Mouse (Mus musculus): ENCODE measurements at regions not wholly inside any gene's neighbourhood (a gene's known extent, or its start where the extent isn't known, plus 50 kb on each side); places are given as distances from the start of the nearest gene placed in this dataset.
A peak's percentile ranks its signal among the peaks of the same experiment; 100 is the strongest.

DNA sequence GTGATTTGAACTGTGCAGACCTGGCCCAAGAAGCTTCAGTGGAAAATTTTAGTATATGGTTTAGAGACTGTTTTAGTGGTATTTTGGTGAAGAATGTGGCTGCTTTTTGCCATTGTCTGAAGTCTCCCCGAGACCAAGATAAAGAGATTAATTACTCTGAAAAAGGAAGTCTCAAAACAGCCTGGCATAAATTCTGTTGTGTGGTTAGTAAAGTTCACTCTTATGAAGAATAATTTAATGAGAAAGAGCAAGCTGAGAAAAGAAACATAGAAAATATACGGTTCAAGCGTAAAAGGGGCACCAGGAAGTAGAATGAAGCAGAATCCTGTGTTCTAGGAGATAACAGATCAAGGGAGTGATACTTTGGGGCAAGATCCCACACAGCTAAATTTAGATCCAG is 144.0 kb upstream of the Palmd start:
- H3K36me3 ChIP-seq (ENCODE audit: control insufficient read depth, insufficient read depth, low read length), result no peaks in the 10 kb centered on the region
- H3K4me3 ChIP-seq (ENCODE audit: control insufficient read depth in 1 of 2, insufficient read depth in 1 of 2, low read depth in 1 of 2, low read length in 2 of 2), result no peak overlapping the region
- no peak overlapping the region for H3K9ac ChIP-seq (ENCODE audit: low read length)
- H3K4me1 ChIP-seq (ENCODE audit: control insufficient read depth in 2 of 2, insufficient read depth in 2 of 2, low read length in 2 of 2), result no peaks in the 10 kb centered on the region
- no peak for ATAC-seq (ENCODE audit: insufficient number of reproducible peaks, insufficient read depth, low FRiP score, low read depth)
- H3K4me2 ChIP-seq (ENCODE audit: low read length), result no peak overlapping the region
- H3K27ac ChIP-seq (replicated peaks in 1 of 2; ENCODE audit: control insufficient read depth in 1 of 2, insufficient read depth in 1 of 2, low read depth in 2 of 2, low read length in 2 of 2), result no peak overlapping the region
- 77% methylated on average over 3 of the region's 3 CpGs for WGBS
- H3K27me3 ChIP-seq (ENCODE audit: control insufficient read depth, insufficient read depth, low read length), result no peaks in the 10 kb centered on the region
- H3K9me3 ChIP-seq (ENCODE audit: control insufficient read depth, low read length), result no peaks in the 10 kb centered on the region

DNA sequence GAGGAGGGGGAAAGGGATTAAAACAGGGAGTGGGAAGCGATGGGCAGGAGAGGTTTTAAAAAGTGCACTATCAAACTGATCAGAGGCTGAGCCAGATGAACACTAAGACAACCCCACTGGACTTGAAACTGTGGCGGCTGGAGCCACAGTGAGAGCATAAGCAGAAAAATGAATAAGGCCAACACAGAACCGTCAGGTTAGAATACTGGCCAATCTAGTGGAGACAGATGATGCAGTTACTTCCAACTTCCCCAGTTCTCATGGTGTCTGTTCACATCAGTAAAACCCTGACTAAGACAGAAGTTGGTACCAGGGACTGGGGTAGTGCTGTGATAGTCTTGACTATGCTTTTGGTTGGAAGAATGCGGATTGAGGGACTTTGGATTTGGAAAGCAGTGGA is 143.5 kb upstream of the Palmd start:
- no peaks in the 10 kb centered on the region for H3K9me3 ChIP-seq (ENCODE audit: control insufficient read depth, low read length)
- no peaks in the 10 kb centered on the region for H3K36me3 ChIP-seq (ENCODE audit: control insufficient read depth, insufficient read depth, low read length)
- H3K4me2 ChIP-seq (ENCODE audit: low read length), result no peak overlapping the region
- H3K4me1 ChIP-seq (ENCODE audit: control insufficient read depth in 2 of 2, insufficient read depth in 2 of 2, low read length in 2 of 2), result no peaks in the 10 kb centered on the region
- H3K4me3 ChIP-seq (ENCODE audit: control insufficient read depth in 1 of 2, insufficient read depth in 1 of 2, low read depth in 1 of 2, low read length in 2 of 2), result no peak overlapping the region
- no peaks in the 10 kb centered on the region for H3K27me3 ChIP-seq (ENCODE audit: control insufficient read depth, insufficient read depth, low read length)
- WGBS, result 84% methylated on average over 4 of the region's 4 CpGs
- H3K27ac ChIP-seq (replicated peaks in 1 of 2; ENCODE audit: control insufficient read depth in 1 of 2, insufficient read depth in 1 of 2, low read depth in 2 of 2, low read length in 2 of 2), result no peak overlapping the region
- ATAC-seq (ENCODE audit: insufficient number of reproducible peaks, insufficient read depth, low FRiP score, low read depth), result no peak
- H3K9ac ChIP-seq (ENCODE audit: low read length), result no peak overlapping the region

DNA sequence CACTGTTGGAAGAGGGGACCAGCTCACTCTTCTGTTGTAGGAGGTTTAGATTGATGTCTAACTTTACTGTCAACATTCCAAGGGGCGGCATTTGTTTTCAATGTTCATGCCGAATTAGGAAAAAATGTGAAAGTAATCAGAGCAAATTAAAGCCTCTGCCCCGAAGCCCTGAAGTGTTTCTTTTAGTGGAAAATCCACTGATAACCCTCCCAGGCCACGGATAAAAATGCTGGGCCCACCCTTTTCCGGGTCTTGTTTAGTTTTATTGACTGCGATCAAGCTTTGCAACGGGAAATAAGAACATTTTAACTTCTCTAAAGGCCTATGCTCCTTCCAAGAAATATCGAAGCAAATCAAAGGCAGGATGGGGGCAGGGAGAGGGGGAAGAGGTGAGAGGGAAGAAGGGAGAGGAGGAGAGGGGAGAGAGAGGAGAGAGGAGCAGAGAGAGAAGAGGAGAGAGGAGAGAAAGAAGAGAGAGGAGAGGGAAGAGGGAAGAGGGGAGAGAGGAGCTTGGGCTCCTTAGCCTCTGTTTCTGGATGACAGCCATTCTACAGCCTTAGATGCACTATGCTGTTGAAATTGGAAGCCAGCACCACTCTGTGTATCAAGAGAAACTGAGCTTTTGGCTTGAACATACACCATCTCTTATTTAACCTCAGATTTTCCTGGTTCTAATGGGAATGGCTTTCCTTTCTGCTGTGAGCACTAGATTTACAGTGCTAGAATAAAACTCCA is 140.3 kb upstream of the Palmd start:
- H3K9me3 ChIP-seq (ENCODE audit: control insufficient read depth, low read length), result no peaks in the 10 kb centered on the region
- no peak for ATAC-seq (ENCODE audit: insufficient number of reproducible peaks, insufficient read depth, low FRiP score, low read depth)
- no peaks in the 10 kb centered on the region for H3K27me3 ChIP-seq (ENCODE audit: control insufficient read depth, insufficient read depth, low read length)
- H3K4me2 ChIP-seq (ENCODE audit: low read length), result no peak overlapping the region
- H3K9ac ChIP-seq (ENCODE audit: low read length), result no peak overlapping the region
- H3K27ac ChIP-seq (replicated peaks in 1 of 2; ENCODE audit: control insufficient read depth in 1 of 2, insufficient read depth in 1 of 2, low read depth in 2 of 2, low read length in 2 of 2), result peak overlapping the region in 1 of 2 experiments; percentile 2; a peak in 1 of 4 replicates
- H3K4me1 ChIP-seq (ENCODE audit: control insufficient read depth in 2 of 2, insufficient read depth in 2 of 2, low read length in 2 of 2), result no peaks in the 10 kb centered on the region
- H3K36me3 ChIP-seq (ENCODE audit: control insufficient read depth, insufficient read depth, low read length), result no peaks in the 10 kb centered on the region
- WGBS, result 62% methylated on average over 8 of the region's 8 CpGs
- H3K4me3 ChIP-seq (ENCODE audit: control insufficient read depth in 1 of 2, insufficient read depth in 1 of 2, low read depth in 1 of 2, low read length in 2 of 2), result no peak overlapping the region

DNA sequence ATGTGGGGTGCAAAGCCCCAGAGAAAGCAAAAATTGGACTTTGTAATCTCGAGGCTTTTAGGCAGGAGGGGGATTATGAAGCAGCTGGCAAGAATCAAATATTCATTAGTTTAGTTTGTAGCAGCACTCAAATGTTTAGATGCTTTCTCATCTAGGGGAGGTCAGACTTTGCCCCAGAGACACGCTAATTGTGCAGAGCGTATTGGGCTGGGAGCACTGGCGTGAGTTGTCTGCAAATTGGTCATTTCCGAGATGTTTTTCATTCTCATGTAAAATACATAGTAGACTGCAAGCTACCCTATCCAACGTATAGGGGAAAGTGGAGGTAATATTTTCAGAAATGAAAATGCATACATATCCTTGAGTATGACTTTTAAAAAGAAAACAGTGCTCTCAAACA is 139.2 kb upstream of the Palmd start:
- Histone ChIP-seq H3K9ac (ENCODE audit: low read length) (no peak overlapping the region), H3K27ac (replicated peaks in 1 of 2; ENCODE audit: control insufficient read depth in 1 of 2, insufficient read depth in 1 of 2, low read depth in 2 of 2, low read length in 2 of 2) (no peak overlapping the region), H3K4me1 (ENCODE audit: control insufficient read depth in 2 of 2, insufficient read depth in 2 of 2, low read length in 2 of 2) (no peaks in the 10 kb centered on the region), H3K27me3 (ENCODE audit: control insufficient read depth, insufficient read depth, low read length) (no peaks in the 10 kb centered on the region), H3K36me3 (ENCODE audit: control insufficient read depth, insufficient read depth, low read length) (no peaks in the 10 kb centered on the region), H3K4me3 (ENCODE audit: control insufficient read depth in 1 of 2, insufficient read depth in 1 of 2, low read depth in 1 of 2, low read length in 2 of 2) (no peak overlapping the region), H3K4me2 (ENCODE audit: low read length) (no peak overlapping the region), H3K9me3 (ENCODE audit: control insufficient read depth, low read length) (no peaks in the 10 kb centered on the region)
- no peak for ATAC-seq (ENCODE audit: insufficient number of reproducible peaks, insufficient read depth, low FRiP score, low read depth)
- WGBS, result 80% methylated on average over 6 of the region's 6 CpGs

DNA sequence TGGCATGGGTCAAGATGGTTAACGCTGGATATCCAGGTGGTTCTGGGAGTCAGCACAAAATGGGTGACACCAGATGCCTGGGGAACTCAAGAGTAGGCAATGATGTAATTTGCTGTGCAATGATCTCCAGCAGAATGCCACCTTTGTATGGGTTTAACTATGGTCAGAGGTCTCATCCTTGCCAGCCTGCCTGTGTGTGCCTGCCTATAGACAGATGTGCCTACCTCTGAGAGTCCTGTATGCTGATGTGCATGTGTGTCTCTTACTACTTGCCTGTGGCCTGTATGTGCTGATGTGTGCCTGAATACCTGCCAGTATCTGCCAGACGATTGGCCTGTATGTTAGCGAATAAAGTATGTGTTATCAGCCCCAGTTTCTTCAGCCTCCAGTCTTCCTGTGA is 138.6 kb upstream of the Palmd start:
- ATAC-seq (ENCODE audit: insufficient number of reproducible peaks, insufficient read depth, low FRiP score, low read depth), result no peak
- Histone ChIP-seq H3K9me3 (ENCODE audit: control insufficient read depth, low read length) (no peaks in the 10 kb centered on the region), H3K36me3 (ENCODE audit: control insufficient read depth, insufficient read depth, low read length) (no peaks in the 10 kb centered on the region), H3K4me1 (ENCODE audit: control insufficient read depth in 2 of 2, insufficient read depth in 2 of 2, low read length in 2 of 2) (no peaks in the 10 kb centered on the region), H3K4me2 (ENCODE audit: low read length) (no peak overlapping the region), H3K27me3 (ENCODE audit: control insufficient read depth, insufficient read depth, low read length) (no peaks in the 10 kb centered on the region), H3K9ac (ENCODE audit: low read length) (no peak overlapping the region), H3K27ac (replicated peaks in 1 of 2; ENCODE audit: control insufficient read depth in 1 of 2, insufficient read depth in 1 of 2, low read depth in 2 of 2, low read length in 2 of 2) (no peak overlapping the region), H3K4me3 (ENCODE audit: control insufficient read depth in 1 of 2, insufficient read depth in 1 of 2, low read depth in 1 of 2, low read length in 2 of 2) (no peak overlapping the region)
- WGBS, result 75% methylated on average over 3 of the region's 3 CpGs

DNA sequence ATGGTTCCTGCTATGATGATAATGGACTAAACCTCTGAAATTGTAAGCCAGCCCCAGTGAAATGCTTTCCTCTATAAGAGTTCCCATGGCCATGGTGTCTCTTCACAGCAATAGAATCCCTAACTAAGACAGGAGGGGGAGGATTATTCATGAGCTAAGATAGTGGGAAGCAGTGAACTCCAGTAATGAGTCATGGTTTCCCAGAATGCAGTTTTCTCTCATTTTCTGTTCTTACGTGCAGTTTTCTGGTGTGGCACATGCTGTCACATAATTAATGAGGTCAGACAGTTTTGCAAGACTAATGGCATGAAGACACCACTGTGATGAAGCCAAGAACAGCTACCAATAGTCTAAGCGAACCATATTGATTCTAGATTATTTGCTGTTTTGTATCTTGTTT is 118.9 kb upstream of the Palmd start:
- Histone ChIP-seq H3K4me2 (ENCODE audit: low read length) (no peak overlapping the region), H3K4me3 (ENCODE audit: control insufficient read depth in 1 of 2, insufficient read depth in 1 of 2, low read depth in 1 of 2, low read length in 2 of 2) (no peak overlapping the region), H3K4me1 (ENCODE audit: control insufficient read depth in 2 of 2, insufficient read depth in 2 of 2, low read length in 2 of 2) (no peaks in the 10 kb centered on the region), H3K27ac (replicated peaks in 1 of 2; ENCODE audit: control insufficient read depth in 1 of 2, insufficient read depth in 1 of 2, low read depth in 2 of 2, low read length in 2 of 2) (no peak overlapping the region), H3K36me3 (ENCODE audit: control insufficient read depth, insufficient read depth, low read length) (no peaks in the 10 kb centered on the region), H3K9me3 (ENCODE audit: control insufficient read depth, low read length) (no peaks in the 10 kb centered on the region), H3K9ac (ENCODE audit: low read length) (no peak overlapping the region), H3K27me3 (ENCODE audit: control insufficient read depth, insufficient read depth, low read length) (no peaks in the 10 kb centered on the region)
- 70% methylated on average over 2 of the region's 2 CpGs for WGBS
- ATAC-seq (ENCODE audit: insufficient number of reproducible peaks, insufficient read depth, low FRiP score, low read depth), result no peak

DNA sequence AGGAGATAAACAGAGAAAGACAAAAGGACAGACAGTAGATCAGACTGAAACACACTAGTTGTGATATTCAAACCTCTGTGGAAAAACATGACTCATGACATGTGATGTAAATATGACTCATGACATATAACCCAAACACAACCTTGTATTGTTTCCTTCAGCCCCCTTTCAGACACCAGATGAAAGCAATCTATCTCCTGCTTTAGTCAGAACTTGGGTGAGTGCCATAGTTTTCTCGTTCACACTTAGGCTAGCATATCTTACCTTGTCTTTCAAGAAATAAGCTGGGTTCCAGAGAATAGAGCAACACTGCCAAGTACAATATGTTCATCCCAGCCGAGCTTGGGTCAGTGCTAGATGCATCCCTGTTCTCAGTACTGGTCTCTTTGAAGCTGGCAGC is 107.9 kb upstream of the Palmd start:
- Histone ChIP-seq H3K4me2 (ENCODE audit: low read length) (no peak overlapping the region), H3K36me3 (ENCODE audit: control insufficient read depth, insufficient read depth, low read length) (no peaks in the 10 kb centered on the region), H3K27ac (replicated peaks in 1 of 2; ENCODE audit: control insufficient read depth in 1 of 2, insufficient read depth in 1 of 2, low read depth in 2 of 2, low read length in 2 of 2) (no peak overlapping the region), H3K27me3 (ENCODE audit: control insufficient read depth, insufficient read depth, low read length) (no peaks in the 10 kb centered on the region), H3K9me3 (ENCODE audit: control insufficient read depth, low read length) (0 out of 2 replicates have a peak, but pooled peaks cover 3% of the 10 kb centered on the region), H3K4me1 (ENCODE audit: control insufficient read depth in 2 of 2, insufficient read depth in 2 of 2, low read length in 2 of 2) (peaks cover 2 to 6% of the 10 kb centered on the region in 2 experiments; a peak in 1 of 4 replicates), H3K9ac (ENCODE audit: low read length) (no peak overlapping the region), H3K4me3 (ENCODE audit: control insufficient read depth in 1 of 2, insufficient read depth in 1 of 2, low read depth in 1 of 2, low read length in 2 of 2) (no peak overlapping the region)
- WGBS, result 21% methylated on average over 2 of the region's 2 CpGs
- peak; percentile 54; the same call in 1 of the 2 replicates for ATAC-seq (ENCODE audit: insufficient number of reproducible peaks, insufficient read depth, low FRiP score, low read depth)

DNA sequence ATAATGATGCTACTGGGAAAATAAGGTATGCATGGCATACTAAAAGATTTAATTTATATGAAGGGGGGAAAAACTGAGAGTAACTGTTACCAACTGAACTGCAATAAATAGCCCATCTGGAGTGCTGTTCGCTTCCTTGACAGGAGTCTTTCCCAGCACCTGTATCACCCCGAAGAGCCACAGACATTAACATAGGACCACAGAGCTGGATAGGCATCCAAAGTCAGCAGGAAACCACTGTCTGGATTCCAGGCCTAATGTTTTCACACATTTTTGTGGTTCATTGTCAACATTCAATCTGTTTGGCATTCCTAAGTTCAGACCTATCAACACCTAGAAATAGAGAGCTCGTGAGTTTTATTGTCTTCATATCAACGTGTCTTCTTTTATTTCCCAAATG is 104.6 kb upstream of the Palmd start:
- Histone ChIP-seq H3K9ac (ENCODE audit: low read length) (no peak overlapping the region), H3K27ac (replicated peaks in 1 of 2; ENCODE audit: control insufficient read depth in 1 of 2, insufficient read depth in 1 of 2, low read depth in 2 of 2, low read length in 2 of 2) (no peak overlapping the region), H3K4me2 (ENCODE audit: low read length) (no peak overlapping the region), H3K36me3 (ENCODE audit: control insufficient read depth, insufficient read depth, low read length) (no peaks in the 10 kb centered on the region), H3K4me1 (ENCODE audit: control insufficient read depth in 2 of 2, insufficient read depth in 2 of 2, low read length in 2 of 2) (peaks cover 2 to 6% of the 10 kb centered on the region in 2 experiments; a peak in 1 of 4 replicates), H3K27me3 (ENCODE audit: control insufficient read depth, insufficient read depth, low read length) (no peaks in the 10 kb centered on the region), H3K4me3 (ENCODE audit: control insufficient read depth in 1 of 2, insufficient read depth in 1 of 2, low read depth in 1 of 2, low read length in 2 of 2) (no peak overlapping the region), H3K9me3 (ENCODE audit: control insufficient read depth, low read length) (no peaks in the 10 kb centered on the region)
- ATAC-seq (ENCODE audit: insufficient number of reproducible peaks, insufficient read depth, low FRiP score, low read depth), result no peak
- WGBS, result 69% methylated on average over 4 of the region's 4 CpGs

Data from heart, embryonic 14.5 days (tissue).